ENCODE assay signal across 9 mouse cellular contexts in genomic region chr11:88849732-88850131, GRCm38 (mm10). TPM values are rescaled to one million over a fixed set of nuclear protein-coding genes. Genes with fewer than 3 reads are reported as not detected.
DNase-seq lines count a peak whose midpoint lies in the region; ATAC-seq and TF ChIP-seq lines count a peak whose summit lies in the region.
"Had no signal": no experiment of that assay in that cellular context is flagged by ENCODE, and none has a peak within 500 bp of the region (broad histone marks: within the 10 kb centered on the region; RNA-seq: fewer than 3 reads in every experiment).

No protein-coding gene starts in this region.

- WGBS in cerebellum, adult 2 months: 43% methylated on average over 3 of the region's 3 CpGs
- WGBS in lung, adult 2 months: 57% methylated on average over 3 of the region's 3 CpGs

- H3K27me3 ChIP-seq in cerebellum, adult 2 months (ENCODE audit: control insufficient read depth, insufficient read depth, low read length): no peaks in the 10 kb centered on the region
- H3K27me3 ChIP-seq: neural tube, embryonic 13.5 days had no signal

- ATAC-seq in megakaryocyte progenitor cell, adult 5-6 weeks (replicated peaks; ENCODE audit: poor library complexity): peak; percentile 54; the same call in 1 of the 2 replicates

- DNase-seq in cerebellum, adult 2 months: peak in 1 of 2 experiments; percentile 24
- DNase-seq in cerebellum, adult 9-10 months: no peak
- no peak for DNase-seq in lung, adult 2 months
- DNase-seq in lung, postnatal 36 days: no peak
- DNase-seq in heart, postnatal 10 days: peak; percentile 66 to 71
- no peak for DNase-seq in urinary bladder, adult 18-20 months (ENCODE audit: low spot score in 2 of 2)
- DNase-seq in gastrocnemius, adult 18-20 months (ENCODE audit: low spot score): no peak

- intact Hi-C loops in heart, postnatal 10 days (cut with DNase I): loop anchor here (5.0 kb wide), 1 partner anchor 58 kb away; no protein-coding TSS in a partner anchor

- no peak overlapping the region for H3K27ac ChIP-seq in cerebellum, adult 2 months (ENCODE audit: insufficient read depth, low read length)
- H3K27ac ChIP-seq: neural tube, embryonic 13.5 days had no signal

- peak; percentile 14; the same call in 1 of the 2 replicates for TF ChIP-seq CTCF in cerebellum, adult 2 months (IDR thresholded peaks at IDR 0.05; ENCODE audit: borderline replicate concordance, insufficient read depth, low read depth, low read length)
- TF ChIP-seq CTCF in lung, adult 2 months (IDR thresholded peaks at IDR 0.05; ENCODE audit: insufficient read depth, low read length): 0 out of 2 replicates have a peak, but pooled peaks have one; percentile 8

- H3K4me3 ChIP-seq in cerebellum, adult 2 months (replicated peaks; ENCODE audit: insufficient read depth, low read depth, low read length): no peak overlapping the region
- H3K4me3 ChIP-seq in lung, adult 2 months (replicated peaks; ENCODE audit: extremely low read depth, low read depth, low read length): no peak overlapping the region
- H3K4me3 ChIP-seq: neural tube, embryonic 13.5 days had no signal

- peaks cover 34% of the 10 kb centered on the region for H3K4me1 ChIP-seq in cerebellum, adult 2 months (ENCODE audit: control insufficient read depth, insufficient read depth, low read length)
- H3K4me1 ChIP-seq in lung, adult 2 months (ENCODE audit: control insufficient read depth, insufficient read depth, low read length): peaks cover 7% of the 10 kb centered on the region; the same call in 1 of the 2 replicates

- TF ChIP-seq POLR2A in cerebellum, adult 2 months (IDR thresholded peaks at IDR 0.05; ENCODE audit: borderline replicate concordance, insufficient read depth, low read length): no peak
- TF ChIP-seq POLR2A in lung, adult 2 months (IDR thresholded peaks at IDR 0.05; ENCODE audit: borderline replicate concordance, extremely low read depth, low read depth, low read length): no peak

RNA-seq across cellular contexts. Expression of gene Akap1, which starts 14.7 kb away (rescaled TPM):
- 41.5 and 42.8 TPM in 2 replicates for polyA plus RNA-seq in cerebellum, adult 2 months (2012; rRNA removed)
- 22.3 and 32.2 TPM in 2 replicates for polyA plus RNA-seq in lung, adult 2 months (2012; rRNA removed)
- total RNA-seq in heart, postnatal 10 days (2021): 100 to 1,000 TPM; 110 to 122 TPM
- total RNA-seq in megakaryocyte progenitor cell, adult 5-6 weeks (2015): 8.9 and 9.5 TPM in 2 replicates
- 22.4 and 24.0 TPM in 2 replicates for total RNA-seq in megakaryocyte progenitor cell, adult 5-6 weeks (2017)
- total RNA-seq in gastrocnemius, adult 18-20 months (2021): 10 to 100 TPM; 54.5 to 82.7 TPM

Comparison
In these comparisons a context has a peak if more than half of its experiments do, and no peak if none do; other contexts are left out.
1. DNase-seq: peak in heart, postnatal 10 days (2 of 2); none in cerebellum, adult 9-10 months (single experiment), lung, adult 2 months (single experiment), lung, postnatal 36 days (single experiment), urinary bladder, adult 18-20 months (0 of 2) and gastrocnemius, adult 18-20 months (single experiment).